Mouse (Mus musculus): ENCODE results near the gene Per3. TPM values are rescaled to one million over a fixed set of nuclear protein-coding genes. Genes with fewer than 3 reads are reported as not detected.
"Not testable (repeated sequence)": the region's sequence is repeated elsewhere in the genome, so short reads cannot be mapped to it uniquely, and the experiment has no call there.

Per3 gene
- polyA plus RNA-seq, 1 experiment: 4.5 TPM

- Histone ChIP-seq H3K27me3 (ENCODE audit: control insufficient read depth, insufficient read depth, low read length) (no peaks in the 10 kb centered on the region), H3K27ac (ENCODE audit: insufficient read depth, low read length) (no peak overlapping the region), H3K36me3 (ENCODE audit: control insufficient read depth, insufficient read depth, low read length) (no peaks in the 10 kb centered on the region), H3K4me3 (ENCODE audit: extremely low read depth, insufficient read depth, insufficient read length) (no peak overlapping the region), H3K4me1 (ENCODE audit: control insufficient read depth, insufficient read depth, insufficient read length) (no peaks in the 10 kb centered on the region)
- 94% methylated on average over 11 of the region's 11 CpGs for WGBS
- no peak for DNase-seq (ENCODE audit: low read depth in 1 of 2, low spot score in 2 of 2)
- no peak for TF ChIP-seq POLR2A (IDR thresholded peaks at IDR 0.05; ENCODE audit: low read depth, low read length)
- no peak for TF ChIP-seq CTCF (IDR thresholded peaks at IDR 0.05; ENCODE audit: extremely low read depth, insufficient read depth, insufficient read length, insufficient replicate concordance)
Observed at GRCm38 (mm10) chr4:151037800-151038199, 6.7 kb downstream of the Per3 start.

- H3K27ac ChIP-seq (ENCODE audit: insufficient read depth, low read length): no peak overlapping the region
- TF ChIP-seq POLR2A (IDR thresholded peaks at IDR 0.05; ENCODE audit: low read depth, low read length) (no peak), CTCF (IDR thresholded peaks at IDR 0.05; ENCODE audit: extremely low read depth, insufficient read depth, insufficient read length, insufficient replicate concordance) (no peak)
- H3K36me3 ChIP-seq (ENCODE audit: control insufficient read depth, insufficient read depth, low read length): no peaks in the 10 kb centered on the region
- no peak for DNase-seq (ENCODE audit: low read depth in 1 of 2, low spot score in 2 of 2)
- no peak overlapping the region for H3K4me3 ChIP-seq (ENCODE audit: extremely low read depth, insufficient read depth, insufficient read length)
- H3K4me1 ChIP-seq (ENCODE audit: control insufficient read depth, insufficient read depth, insufficient read length): no peaks in the 10 kb centered on the region
- H3K27me3 ChIP-seq (ENCODE audit: control insufficient read depth, insufficient read depth, low read length): no peaks in the 10 kb centered on the region
- 92% methylated on average over 7 of the region's 7 CpGs for WGBS
Observed at GRCm38 (mm10) chr4:151036521-151036920, 7.9 kb downstream of the Per3 start.

- no peaks in the 10 kb centered on the region for H3K27me3 ChIP-seq (ENCODE audit: control insufficient read depth, insufficient read depth, low read length)
- DNase-seq (ENCODE audit: low read depth in 1 of 2, low spot score in 2 of 2): no peak
- 64% methylated on average over 6 of the region's 6 CpGs for WGBS
- no peaks in the 10 kb centered on the region for H3K36me3 ChIP-seq (ENCODE audit: control insufficient read depth, insufficient read depth, low read length)
- no peak overlapping the region for H3K4me3 ChIP-seq (ENCODE audit: extremely low read depth, insufficient read depth, insufficient read length)
- TF ChIP-seq CTCF (IDR thresholded peaks at IDR 0.05; ENCODE audit: extremely low read depth, insufficient read depth, insufficient read length, insufficient replicate concordance) (peak; percentile 35; the same call in 1 of the 2 replicates), POLR2A (IDR thresholded peaks at IDR 0.05; ENCODE audit: low read depth, low read length) (no peak)
- no peak overlapping the region for H3K27ac ChIP-seq (ENCODE audit: insufficient read depth, low read length)
- no peaks in the 10 kb centered on the region for H3K4me1 ChIP-seq (ENCODE audit: control insufficient read depth, insufficient read depth, insufficient read length)
Observed at GRCm38 (mm10) chr4:151027001-151027400, 17.5 kb downstream of the Per3 start.

- TF ChIP-seq POLR2A (IDR thresholded peaks at IDR 0.05; ENCODE audit: low read depth, low read length): no peak
- TF ChIP-seq CTCF (IDR thresholded peaks at IDR 0.05; ENCODE audit: extremely low read depth, insufficient read depth, insufficient read length, insufficient replicate concordance): no peak
- no peaks in the 10 kb centered on the region for H3K36me3 ChIP-seq (ENCODE audit: control insufficient read depth, insufficient read depth, low read length)
- H3K4me1 ChIP-seq (ENCODE audit: control insufficient read depth, insufficient read depth, insufficient read length): no peaks in the 10 kb centered on the region
- no peaks in the 10 kb centered on the region for H3K27me3 ChIP-seq (ENCODE audit: control insufficient read depth, insufficient read depth, low read length)
- H3K27ac ChIP-seq (ENCODE audit: insufficient read depth, low read length): no peak overlapping the region
- no peak for DNase-seq (ENCODE audit: low read depth in 1 of 2, low spot score in 2 of 2)
- no peak overlapping the region for H3K4me3 ChIP-seq (ENCODE audit: extremely low read depth, insufficient read depth, insufficient read length)
- 81% methylated on average over 9 of the region's 9 CpGs for WGBS
Observed at GRCm38 (mm10) chr4:151024152-151024551, 20.3 kb downstream of the Per3 start.

- H3K36me3 ChIP-seq (ENCODE audit: control insufficient read depth, insufficient read depth, low read length); H3K27me3 ChIP-seq (ENCODE audit: control insufficient read depth, insufficient read depth, low read length); H3K4me1 ChIP-seq (ENCODE audit: control insufficient read depth, insufficient read depth, insufficient read length); H3K4me3 ChIP-seq (ENCODE audit: extremely low read depth, insufficient read depth, insufficient read length); DNase-seq (ENCODE audit: low read depth in 1 of 2, low spot score in 2 of 2); H3K27ac ChIP-seq (ENCODE audit: insufficient read depth, low read length): not testable (repeated sequence)
- 77% methylated on average over 1 of the region's 1 CpGs for WGBS
Observed at GRCm38 (mm10) chr4:151017356-151017755, 27.1 kb downstream of the Per3 start.

GRCm38 (mm10) chr4:151015946-151016345 is 28.5 kb downstream of the Per3 start:
- no peak for DNase-seq (ENCODE audit: low read depth in 1 of 2, low spot score in 2 of 2)
- no peak for TF ChIP-seq POLR2A (IDR thresholded peaks at IDR 0.05; ENCODE audit: low read depth, low read length)
- no peak for TF ChIP-seq CTCF (IDR thresholded peaks at IDR 0.05; ENCODE audit: extremely low read depth, insufficient read depth, insufficient read length, insufficient replicate concordance)

GRCm38 (mm10) chr4:151010316-151010715 is 34.1 kb downstream of the Per3 start:
- no peak for TF ChIP-seq CTCF (IDR thresholded peaks at IDR 0.05; ENCODE audit: extremely low read depth, insufficient read depth, insufficient read length, insufficient replicate concordance)
- TF ChIP-seq POLR2A (IDR thresholded peaks at IDR 0.05; ENCODE audit: low read depth, low read length): no peak
- Histone ChIP-seq H3K27ac (ENCODE audit: insufficient read depth, low read length) (no peak overlapping the region), H3K27me3 (ENCODE audit: control insufficient read depth, insufficient read depth, low read length) (no peaks in the 10 kb centered on the region), H3K4me3 (ENCODE audit: extremely low read depth, insufficient read depth, insufficient read length) (no peak overlapping the region), H3K36me3 (ENCODE audit: control insufficient read depth, insufficient read depth, low read length) (no peaks in the 10 kb centered on the region), H3K4me1 (ENCODE audit: control insufficient read depth, insufficient read depth, insufficient read length) (no peaks in the 10 kb centered on the region)
- no peak for DNase-seq (ENCODE audit: low read depth in 1 of 2, low spot score in 2 of 2)
- WGBS: 92% methylated on average over 7 of the region's 7 CpGs

More at GRCm38 (mm10) chr4:151015946-151016345, 28.5 kb downstream of the Per3 start:
- no peak overlapping the region for H3K27ac ChIP-seq (ENCODE audit: insufficient read depth, low read length)
- no peak overlapping the region for H3K4me3 ChIP-seq (ENCODE audit: extremely low read depth, insufficient read depth, insufficient read length)
- no peaks in the 10 kb centered on the region for H3K4me1 ChIP-seq (ENCODE audit: control insufficient read depth, insufficient read depth, insufficient read length)
- 96% methylated on average over 10 of the region's 10 CpGs for WGBS
- H3K36me3 ChIP-seq (ENCODE audit: control insufficient read depth, insufficient read depth, low read length): no peaks in the 10 kb centered on the region
- H3K27me3 ChIP-seq (ENCODE audit: control insufficient read depth, insufficient read depth, low read length): no peaks in the 10 kb centered on the region

Measured in spleen, adult 2 months (tissue).